26 mouse cellular contexts compared by ENCODE assay signal in the genomic region with DNA sequence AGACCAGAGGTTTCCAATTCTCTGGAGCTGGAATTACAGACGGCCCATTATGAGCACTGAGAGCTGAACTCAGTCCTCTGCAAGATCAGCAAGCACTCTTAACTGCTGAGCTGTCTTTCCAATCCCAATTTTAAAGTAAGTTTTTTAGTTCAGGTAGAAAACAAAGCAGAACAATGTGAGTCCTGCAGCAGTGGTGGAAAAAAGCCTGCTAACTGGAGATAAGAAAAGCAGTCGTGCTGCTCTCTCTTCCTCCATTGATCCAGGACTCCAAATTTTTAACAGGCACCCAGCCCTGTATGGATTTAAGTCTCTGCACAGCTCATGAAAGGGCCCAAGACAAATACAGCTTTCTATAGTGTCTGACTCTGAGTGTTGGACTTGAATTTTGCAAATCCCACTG. TPM values are rescaled to one million over a fixed set of nuclear protein-coding genes. Genes with fewer than 3 reads are reported as not detected.
DNase-seq lines count a peak whose midpoint lies in the region; ATAC-seq and TF ChIP-seq lines count a peak whose summit lies in the region.
"Had no signal": no experiment of that assay in that cellular context is flagged by ENCODE, and none has a peak within 500 bp of the region (broad histone marks: within the 10 kb centered on the region; RNA-seq: fewer than 3 reads in every experiment).

No protein-coding gene starts in this region.

- H3K9ac ChIP-seq in ES-Bruce4 (ENCODE audit: low read depth, poor library complexity, severe bottlenecking) (no peak overlapping the region), ES-E14 (ENCODE audit: insufficient read depth, low read depth, low read length, poor library complexity, severe bottlenecking) (no peak overlapping the region), MEL (ENCODE audit: control insufficient read depth, low read depth, low read length, poor library complexity, severe bottlenecking) (no peak overlapping the region)
- no peak overlapping the region for H3K9ac ChIP-seq in midbrain, postnatal 0 days (replicated peaks; ENCODE audit: low read length, poor library complexity, severe bottlenecking)

- H3K27ac ChIP-seq in ES-Bruce4 (ENCODE audit: insufficient read depth, low read length) (peak overlapping the region; percentile 86), ES-E14 (ENCODE audit: insufficient read depth, low read depth, low read length, poor library complexity, severe bottlenecking) (peak overlapping the region; percentile 76; the same call in 1 of the 2 replicates), MEL (ENCODE audit: control insufficient read depth, low read depth, low read length) (no peak overlapping the region)
- no peak overlapping the region for H3K27ac ChIP-seq in midbrain, postnatal 0 days (ENCODE audit: low read depth, low read length)

- peaks cover 11% of the 10 kb centered on the region for H3K36me3 ChIP-seq in ES-Bruce4 (ENCODE audit: control insufficient read depth, insufficient read depth, low read length, poor library complexity, severe bottlenecking)
- peaks cover 17% of the 10 kb centered on the region for H3K36me3 ChIP-seq in ES-E14 (ENCODE audit: control insufficient read depth, insufficient read depth, low read length, poor library complexity, severe bottlenecking)
- H3K36me3 ChIP-seq in MEL (ENCODE audit: control insufficient read depth in 1 of 2, insufficient read depth in 2 of 2, low read length in 2 of 2): peaks cover 0 to 9% of the 10 kb centered on the region in 2 experiments; a peak in 2 of 4 replicates
- H3K36me3 ChIP-seq in midbrain, postnatal 0 days (ENCODE audit: insufficient read depth, low read length): peaks cover 16% of the 10 kb centered on the region

- no peaks in the 10 kb centered on the region for H3K27me3 ChIP-seq in ES-Bruce4 (ENCODE audit: control insufficient read depth, insufficient read depth, low read length, poor library complexity, severe bottlenecking)
- no peaks in the 10 kb centered on the region for H3K27me3 ChIP-seq in MEL (ENCODE audit: control insufficient read depth in 1 of 2, insufficient read depth in 2 of 2, low read length in 2 of 2)
- H3K27me3 ChIP-seq in midbrain, postnatal 0 days (ENCODE audit: insufficient read depth, low read length): no peaks in the 10 kb centered on the region
- H3K27me3 ChIP-seq: CH12.LX, Patski had no signal

- WGBS in midbrain, postnatal 0 days: 77% methylated on average over 2 of the region's 2 CpGs

- H3K4me2 ChIP-seq in midbrain, postnatal 0 days (ENCODE audit: low read depth, low read length, poor library complexity, severe bottlenecking): no peak overlapping the region

- no peak for DNase-seq in ES-E14 (ENCODE audit: low read depth, low spot score)
- DNase-seq in MEL (ENCODE audit: low read depth, low spot score): peak; percentile 59
- DNase-seq in MEL-GATA-1-ER (ENCODE audit: extremely low read depth, low read depth): peak; percentile 36
- DNase-seq in cerebellum, adult 8-10 months: no peak
- DNase-seq in adrenal gland, adult 2 months: no peak
- no peak for DNase-seq in midbrain, postnatal 0 days (ENCODE audit: low spot score)
- DNase-seq: adrenal gland, adult 8-10 months; adrenal gland, postnatal 10 days; adrenal gland, postnatal 14 days; adrenal gland, postnatal 25 days; adrenal gland, postnatal 36 days; B cell, adult 2 months; cerebellum, adult 11 months; cerebellum, adult 11-12 months; cerebellum, adult 18-20 months; cerebellum, adult 2 months; cerebellum, adult 9-10 months; cerebellum, adult 9-11 months; cerebellum, postnatal 10 days; cerebellum, postnatal 14 days had no signal

- TF ChIP-seq CTCF in ES-Bruce4 (IDR thresholded peaks at IDR 0.05; ENCODE audit: low read depth, low read length) (no peak), MEL (IDR thresholded peaks at IDR 0.05 in 2 of 3, conservative IDR thresholded peaks at IDR 0.05 in 1 of 3; ENCODE audit: control insufficient read depth in 1 of 3, insufficient read depth in 1 of 3, low read depth in 2 of 3, low read length in 3 of 3, poor library complexity in 1 of 3, severe bottlenecking in 1 of 3) (no peak)
- no peak for TF ChIP-seq CTCF in midbrain, postnatal 0 days (IDR thresholded peaks at IDR 0.05)

- in situ Hi-C loops in ES-E14 (cut with MboI; ENCODE audit: low sequenced_read_pairs in 2 of 2, unreplicated experiment in 2 of 2): no loop called here

- H3K79me2 ChIP-seq in MEL (ENCODE audit: control insufficient read depth, insufficient read depth, low read length, poor library complexity): no peaks in the 10 kb centered on the region

- H3K4me1 ChIP-seq in ES-Bruce4 (ENCODE audit: control insufficient read depth, insufficient read depth, low read length) (peaks cover 4% of the 10 kb centered on the region), ES-E14 (ENCODE audit: control insufficient read depth in 2 of 2, insufficient read depth in 2 of 2, low read length in 2 of 2, poor library complexity in 1 of 2) (peaks cover 1 to 21% of the 10 kb centered on the region in 2 experiments; a peak in 2 of 4 replicates), MEL (ENCODE audit: control insufficient read depth in 1 of 2, insufficient read depth in 2 of 2, low read length in 2 of 2) (no peaks in the 10 kb centered on the region)
- H3K4me1 ChIP-seq in midbrain, postnatal 0 days (ENCODE audit: insufficient read depth, low read length): no peaks in the 10 kb centered on the region

- no peak for ATAC-seq in activated CD4-positive, CD25-positive, alpha-beta regulatory T cell, adult 4 months
- no peak for ATAC-seq in midbrain, postnatal 0 days (ENCODE audit: low FRiP score)
- ATAC-seq: CD4-positive, CD25-positive, alpha-beta regulatory T cell, adult 4 months; Patski had no signal

- TF ChIP-seq POLR2A in ES-Bruce4 (IDR thresholded peaks at IDR 0.05; ENCODE audit: insufficient read depth, low read length): no peak
- no peak for TF ChIP-seq POLR2A in MEL (IDR thresholded peaks at IDR 0.05; ENCODE audit: control insufficient read depth in 1 of 2, insufficient read depth in 1 of 2, low read depth in 1 of 2, low read length in 2 of 2, poor library complexity in 1 of 2)

- no peak for TF ChIP-seq RAD21 in MEL (IDR thresholded peaks at IDR 0.05; ENCODE audit: low read depth, low read length)

- H3K4me3 ChIP-seq in ES-Bruce4 (ENCODE audit: low read depth, low read length): no peak overlapping the region
- H3K4me3 ChIP-seq in ES-E14 (ENCODE audit: insufficient read depth in 1 of 2, low read depth in 1 of 2, low read length in 2 of 2, poor library complexity in 1 of 2, severe bottlenecking in 1 of 2): no peak overlapping the region
- no peak overlapping the region for H3K4me3 ChIP-seq in MEL (ENCODE audit: control insufficient read depth in 1 of 2, insufficient read depth in 1 of 2, low read depth in 2 of 2, low read length in 2 of 2)
- H3K4me3 ChIP-seq in midbrain, postnatal 0 days (ENCODE audit: low read depth, low read length): no peak overlapping the region

- H3K9me3 ChIP-seq in ES-Bruce4 (replicated peaks; ENCODE audit: control insufficient read depth, insufficient read depth, low read length, poor library complexity, severe bottlenecking): no peaks in the 10 kb centered on the region
- H3K9me3 ChIP-seq in ES-E14 (ENCODE audit: control insufficient read depth, insufficient read depth, low read depth, low read length): no peaks in the 10 kb centered on the region
- no peaks in the 10 kb centered on the region for H3K9me3 ChIP-seq in MEL (replicated peaks; ENCODE audit: insufficient read depth, low read length)
- no peaks in the 10 kb centered on the region for H3K9me3 ChIP-seq in midbrain, postnatal 0 days (ENCODE audit: low read length)
- H3K9me3 ChIP-seq: G1E had no signal

- no peak for TF ChIP-seq EP300 in ES-Bruce4 (IDR thresholded peaks at IDR 0.05; ENCODE audit: insufficient read depth, low read depth, low read length)
- TF ChIP-seq EP300 in MEL (IDR thresholded peaks at IDR 0.05; ENCODE audit: low read depth in 1 of 2, low read length in 2 of 2): peak in 1 of 2 experiments; percentile 53; a peak in 1 of 4 replicates

TF ChIP-seq in ES-E14, 5 proteins besides CTCF, POLR2A, EP300 and RAD21:
- TF ChIP-seq MAFK (IDR thresholded peaks at IDR 0.05; ENCODE audit: insufficient read depth, low read depth, low read length): no peak
- TF ChIP-seq HCFC1 (IDR thresholded peaks at IDR 0.05; ENCODE audit: borderline replicate concordance, insufficient read depth, low read length): no peak
- TF ChIP-seq ZNF384 (IDR thresholded peaks at IDR 0.05; ENCODE audit: low read depth, low read length): no peak
- no peak for TF ChIP-seq CHD2 (IDR thresholded peaks at IDR 0.05; ENCODE audit: low read depth, low read length)
- TF ChIP-seq ZC3H11A (IDR thresholded peaks at IDR 0.05; ENCODE audit: borderline replicate concordance, low read depth, low read length): no peak
TF ChIP-seq in ES-E14: peak in this region for 0.

TF ChIP-seq in MEL, 35 proteins besides CTCF, POLR2A, EP300 and RAD21:
- TF ChIP-seq GATA1 (IDR thresholded peaks at IDR 0.05; ENCODE audit: low read depth, low read length): peak; percentile 51; the same call in 1 of the 2 replicates
- peak; percentile 73 for TF ChIP-seq TAL1 (IDR thresholded peaks at IDR 0.05; ENCODE audit: low read length)
- TF ChIP-seq NELFE (IDR thresholded peaks at IDR 0.05; ENCODE audit: low read depth, low read length): no peak
- 0 out of 2 replicates have a peak, but pooled peaks have one; percentile 28 for TF ChIP-seq TCF12 (IDR thresholded peaks at IDR 0.05; ENCODE audit: low read depth, low read length)

RNA-seq across cellular contexts. Expression of gene Hspa4, which starts 43.3 kb away (rescaled TPM):
- 545 and 634 TPM in 2 replicates for polyA plus RNA-seq in ES-Bruce4 (2011; ENCODE audit: insufficient read depth, insufficient read length, low read depth, missing spikeins)
- total RNA-seq in ES-E14 (2012; rRNA removed): 182 and 280 TPM in 2 replicates
- total RNA-seq in MEL (2012; rRNA removed): 276 and 301 TPM in 2 replicates
- 100 to 1,000 TPM; 209 to 907 TPM for polyA plus RNA-seq in MEL (2012; ENCODE audit: insufficient read depth in 1 of 2, insufficient read length in 2 of 2, low read depth in 1 of 2, low replicate concordance in 2 of 2, missing spikeins in 1 of 2)
- 10 to 100 TPM; 22.3 to 33.7 TPM for polyA plus RNA-seq in activated CD4-positive, CD25-positive, alpha-beta regulatory T cell, adult 4 months (2017; shearing (Covaris generic))
- 100 to 1,000 TPM; 194 to 257 TPM for total RNA-seq in adrenal gland, adult 2 months (2021)
- polyA plus RNA-seq in adrenal gland, adult 2 months (2012; rRNA removed): 54.0 and 57.0 TPM in 2 replicates
- 93.7 and 112 TPM in 2 replicates for total RNA-seq in midbrain, postnatal 0 days (2014; rRNA removed)
- 42.8 and 43.3 TPM in 2 replicates for polyA plus RNA-seq in midbrain, postnatal 0 days (2015; fragmentation: Nextera tagmentation; extraction: Ambion mirVana)

Comparison
In these comparisons a context has a peak if more than half of its experiments do, and no peak if none do; other contexts are left out.
1. H3K27ac ChIP-seq: peak in ES-Bruce4 (single experiment) and ES-E14 (single experiment); none in MEL (single experiment) and midbrain, postnatal 0 days (single experiment).
2. DNase-seq: peak in MEL (single experiment) and MEL-GATA-1-ER (single experiment); none in ES-E14 (single experiment), cerebellum, adult 8-10 months (single experiment), adrenal gland, adult 2 months (single experiment) and midbrain, postnatal 0 days (single experiment).